Mouse (Mus musculus) layer of hippocampus, postnatal 14 days (tissue): Measurements from ENCODE around the gene Kifc3. TPM values are rescaled to one million over a fixed set of nuclear protein-coding genes. Genes with fewer than 3 reads are reported as not detected.

ENCODE experiments used
- DNase-seq, 2 experiments: peaks; one replicate each; pipeline ENCODE4 v3.0.0; 2021 to 2022; ENCODE audit warnings: low spot score in 2 of 2, mixed read lengths in 1 of 2
- total RNA-seq, 2 experiments: library from RNA; stranded (reverse); gene quantifications; 2 replicates each; pipeline ENCODE4 v1.2.3; 2021

Gene Kifc3
- total RNA-seq, 2 experiments from 2014 or later: 59.0 to 60.2 TPM

- no peak for DNase-seq
Observed at GRCm38 (mm10) chr8:95158654-95159053, 44.0 kb downstream of the Kifc3 start.

GRCm38 (mm10) chr8:95157145-95157544 lies 45.5 kb downstream of the Kifc3 start:
- DNase-seq: peak in 1 of 2 experiments; percentile 42

GRCm38 (mm10) chr8:95156108-95156507 lies 46.5 kb downstream of the Kifc3 start:
- DNase-seq: no peak

GRCm38 (mm10) chr8:95155361-95155760 lies 47.3 kb downstream of the Kifc3 start:
- no peak for DNase-seq

GRCm38 (mm10) chr8:95154654-95155053 lies 48.0 kb downstream of the Kifc3 start:
- DNase-seq: no peak

- no peak for DNase-seq
Observed at GRCm38 (mm10) chr8:95154056-95154455, 48.6 kb downstream of the Kifc3 start.

GRCm38 (mm10) chr8:95150608-95151007 lies 52.0 kb downstream of the Kifc3 start:
- DNase-seq: no peak

GRCm38 (mm10) chr8:95149426-95149825 lies 53.2 kb downstream of the Kifc3 start:
- no peak for DNase-seq

GRCm38 (mm10) chr8:95146846-95147245 lies 55.8 kb downstream of the Kifc3 start:
- DNase-seq: no peak

GRCm38 (mm10) chr8:95146044-95146745 lies 56.4 kb downstream of the Kifc3 start:
- no peak for DNase-seq

- DNase-seq: no peak
Observed at GRCm38 (mm10) chr8:95144631-95145015, 58.0 kb downstream of the Kifc3 start.

- DNase-seq: no peak
Observed at GRCm38 (mm10) chr8:95143805-95144630, 58.6 kb downstream of the Kifc3 start.

GRCm38 (mm10) chr8:95142985-95143804 lies 59.4 kb downstream of the Kifc3 start:
- DNase-seq: peak; percentile 53 to 63

- DNase-seq: peak; percentile 81 to 89
Observed at GRCm38 (mm10) chr8:95142075-95142831, 60.4 kb downstream of the Kifc3 start.

GRCm38 (mm10) chr8:95141469-95142074 lies 61.0 kb downstream of the Kifc3 start:
- no peak for DNase-seq

- DNase-seq: no peak
Observed at GRCm38 (mm10) chr8:95141026-95141425, 61.6 kb downstream of the Kifc3 start.

- DNase-seq: no peak
Observed at GRCm38 (mm10) chr8:95140555-95140954, 62.1 kb downstream of the Kifc3 start.

- no peak for DNase-seq
Observed at GRCm38 (mm10) chr8:95139051-95139365, 63.6 kb downstream of the Kifc3 start.

- no peak for DNase-seq
Observed at GRCm38 (mm10) chr8:95138341-95139050, 64.1 kb downstream of the Kifc3 start.

GRCm38 (mm10) chr8:95137641-95138098 lies 64.9 kb downstream of the Kifc3 start:
- no peak for DNase-seq
